Mouse (Mus musculus) lung, postnatal 4 days (tissue): Measurements from ENCODE around the gene Nop53.
A peak's percentile ranks its signal among the peaks of the same experiment; 100 is the strongest.

Experiments
- DNase-seq, 2 experiments: peaks; one replicate each; pipeline ENCODE4 v3.0.0; 2021

The Nop53 gene

DNA sequence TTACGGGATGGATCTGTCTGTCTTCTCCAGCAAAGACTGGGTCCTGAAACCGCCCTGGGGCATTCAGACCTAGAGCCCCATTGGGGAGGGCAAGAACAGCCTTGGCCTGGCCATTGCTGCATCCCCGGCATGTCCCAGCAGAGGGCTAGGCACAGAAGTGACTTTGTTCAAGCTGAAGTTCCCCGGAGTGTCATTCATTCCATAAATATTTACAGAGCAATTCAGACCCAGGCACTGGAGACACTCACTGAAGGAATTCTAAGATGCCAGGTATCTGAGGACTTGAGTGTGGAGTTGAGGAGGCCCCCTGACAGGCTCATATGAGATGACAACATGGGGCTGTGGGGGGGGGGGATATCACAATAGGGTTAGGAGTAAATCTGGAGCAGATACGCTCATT is 10.3 kb upstream of the Nop53 start:
- peak; percentile 69 to 77 for DNase-seq

DNA sequence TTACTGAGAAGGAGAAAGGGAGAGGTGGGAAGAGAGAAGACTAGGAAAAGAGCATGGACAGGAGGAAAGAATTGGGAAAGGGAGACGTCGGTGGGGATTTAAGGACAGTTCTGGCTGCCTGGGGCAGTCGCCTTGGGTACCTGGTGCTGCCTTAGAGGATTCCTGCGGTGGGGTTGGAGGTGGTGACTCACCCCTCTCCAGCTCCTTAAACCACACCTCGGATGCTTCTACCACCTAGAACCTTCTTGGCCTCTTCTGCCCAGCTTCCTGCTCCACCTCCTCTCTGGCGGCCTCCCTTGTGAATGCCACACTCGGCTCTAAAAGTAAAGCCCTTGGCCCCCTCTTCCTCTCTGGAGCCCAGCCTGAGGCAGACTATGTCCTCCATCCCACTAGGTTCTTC is 9.6 kb upstream of the Nop53 start:
- DNase-seq, result peak; percentile 68 to 85

DNA sequence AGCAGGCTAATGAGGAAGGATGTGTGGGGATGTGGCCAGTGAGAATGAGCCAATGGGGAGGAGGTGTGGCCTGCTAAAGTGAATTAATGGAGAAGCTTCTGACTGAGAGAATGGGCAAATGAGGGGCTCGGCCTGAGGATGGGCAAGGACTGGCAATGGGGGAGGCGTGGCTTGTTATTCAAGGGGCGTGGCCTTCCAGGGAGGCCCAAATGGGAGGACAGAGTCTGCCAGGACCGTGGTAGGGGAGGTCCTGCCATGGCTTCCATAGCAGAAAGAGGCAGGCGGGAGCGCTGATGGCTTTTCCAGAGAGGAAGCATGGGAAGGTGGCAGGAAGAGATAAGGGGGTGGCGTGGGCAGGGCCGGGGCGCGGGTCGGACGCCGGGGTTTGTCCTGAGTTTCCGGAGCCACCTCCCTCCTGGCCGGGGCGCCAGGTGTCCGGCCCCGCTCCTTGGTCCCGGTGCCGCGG is 9.1 kb upstream of the Nop53 start:
- DNase-seq, result peak; percentile 87 to 92

DNA sequence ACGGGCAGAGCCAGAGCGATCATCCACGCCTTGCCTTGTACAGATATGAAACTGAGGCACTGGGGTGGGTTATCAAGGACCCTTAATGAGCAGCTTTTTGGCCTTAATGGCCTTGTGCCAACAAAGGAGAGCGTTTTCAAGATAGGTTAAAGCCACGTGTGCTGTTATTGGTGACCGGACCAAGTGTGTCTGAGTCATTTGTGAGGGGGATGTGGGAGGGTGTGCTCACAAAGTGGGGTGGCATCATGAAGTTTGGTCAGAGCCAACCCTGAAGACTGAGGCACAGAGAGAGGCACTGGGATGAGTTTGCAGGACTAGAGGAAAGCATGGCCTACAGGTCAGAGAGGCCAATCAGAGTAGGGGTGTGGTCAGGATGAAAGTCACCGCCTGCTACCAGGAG is 8.6 kb upstream of the Nop53 start:
- no peak for DNase-seq

DNA sequence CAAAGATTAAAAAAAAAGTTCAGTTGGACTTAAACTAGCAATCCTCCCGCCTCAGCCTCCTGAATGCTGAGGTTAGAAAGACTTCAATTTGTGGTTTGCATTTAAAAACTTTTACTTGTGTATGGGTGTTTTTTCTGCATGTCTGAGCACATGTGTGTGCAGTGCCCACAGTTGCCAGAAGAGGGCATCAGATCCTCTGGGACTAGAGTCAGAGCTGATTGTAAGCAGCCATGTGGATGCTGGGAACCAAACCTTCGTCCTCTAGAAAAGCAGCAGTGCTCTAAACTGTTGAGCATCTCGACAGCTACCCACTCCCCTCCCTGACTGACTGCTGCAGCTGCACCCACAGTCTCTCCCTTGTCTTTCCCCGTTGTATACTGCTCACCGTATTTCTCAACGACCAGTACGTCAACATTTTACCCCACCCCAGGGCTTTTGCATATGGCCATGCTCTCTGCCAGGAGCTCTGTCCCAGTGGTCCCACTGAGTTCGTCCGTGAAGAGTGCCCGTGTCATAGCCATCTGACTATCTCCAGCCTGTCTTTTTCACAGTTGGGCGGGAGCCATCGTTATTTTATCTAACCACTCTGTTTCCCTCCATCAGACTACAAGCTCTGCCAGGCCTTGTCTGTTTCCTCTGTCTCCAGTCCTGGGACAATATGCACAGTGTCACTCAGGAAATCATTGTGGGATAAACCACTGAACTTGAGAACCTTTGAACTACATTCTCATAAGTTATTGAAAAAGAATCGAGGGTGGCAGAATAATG is 7.6 kb upstream of the Nop53 start:
- peak in 1 of 2 experiments; percentile 24 for DNase-seq

DNA sequence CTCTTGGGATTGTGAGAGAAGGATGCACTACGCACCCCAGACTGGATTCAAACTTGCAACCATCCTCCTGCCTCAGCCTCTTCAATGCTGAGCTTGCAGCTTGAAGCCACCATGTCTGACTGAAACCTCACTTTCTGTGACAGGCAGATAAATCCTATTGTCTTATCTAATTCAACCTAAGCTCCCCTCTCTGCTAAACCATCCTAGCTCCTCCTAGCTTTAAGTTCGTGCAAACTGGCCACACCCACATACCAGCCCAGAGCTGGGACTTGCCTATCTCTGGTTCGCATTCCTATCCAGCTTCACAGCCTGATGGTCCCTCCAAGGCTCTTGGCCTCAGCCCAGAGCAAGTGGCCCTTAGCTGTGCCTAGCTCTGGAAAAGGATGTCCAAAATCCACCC is 6.5 kb upstream of the Nop53 start:
- peak in 1 of 2 experiments; percentile 36 for DNase-seq

DNA sequence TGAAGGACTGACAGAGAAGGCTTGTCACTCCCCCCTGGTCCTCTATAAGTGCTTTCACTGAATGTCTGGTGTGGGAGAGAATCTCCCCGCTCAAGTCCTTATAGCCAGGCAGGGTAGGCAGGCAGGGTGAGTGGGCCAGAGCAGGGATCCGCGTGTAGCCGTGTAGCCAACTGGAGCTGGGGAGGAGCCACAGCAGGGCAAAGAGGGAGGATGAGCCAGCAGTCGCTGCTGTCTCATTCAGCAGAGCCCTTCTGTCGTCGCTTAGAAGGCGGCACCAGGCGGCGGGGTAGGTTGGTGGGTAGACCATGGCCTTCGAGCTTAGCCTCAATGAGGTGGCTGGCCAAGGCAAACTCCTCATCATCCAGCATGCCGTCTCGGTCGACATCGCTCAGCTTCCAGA is 4.1 kb upstream of the Nop53 start:
- DNase-seq, result no peak

DNA sequence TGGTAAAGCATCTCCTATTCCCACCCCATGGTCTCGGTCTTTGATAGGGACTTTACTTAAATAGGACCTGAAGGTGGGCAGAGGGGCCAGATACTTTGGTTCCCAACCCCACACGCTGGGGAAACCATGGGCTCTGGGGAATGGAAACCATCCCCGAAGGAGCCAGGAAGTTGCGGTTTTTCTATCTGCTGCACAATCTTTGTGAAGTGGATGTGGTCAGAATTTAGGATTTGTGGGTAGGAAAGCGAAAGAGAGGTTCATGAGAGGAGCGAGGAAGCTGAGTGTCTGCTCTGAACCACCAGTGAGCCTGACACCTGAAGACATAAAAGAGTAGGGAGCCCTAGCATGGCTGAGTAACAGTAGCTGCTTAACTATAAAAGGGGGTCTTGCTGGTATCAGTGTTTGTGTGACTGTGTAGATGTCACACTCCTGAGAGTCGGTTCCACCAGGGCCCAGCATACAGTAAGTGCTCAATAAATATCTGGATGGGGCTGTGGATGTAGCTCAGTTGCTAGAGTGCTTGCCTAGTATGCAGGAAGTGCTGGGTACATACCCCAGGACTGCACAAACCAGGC is 3.4 kb upstream of the Nop53 start:
- no peak for DNase-seq

DNA sequence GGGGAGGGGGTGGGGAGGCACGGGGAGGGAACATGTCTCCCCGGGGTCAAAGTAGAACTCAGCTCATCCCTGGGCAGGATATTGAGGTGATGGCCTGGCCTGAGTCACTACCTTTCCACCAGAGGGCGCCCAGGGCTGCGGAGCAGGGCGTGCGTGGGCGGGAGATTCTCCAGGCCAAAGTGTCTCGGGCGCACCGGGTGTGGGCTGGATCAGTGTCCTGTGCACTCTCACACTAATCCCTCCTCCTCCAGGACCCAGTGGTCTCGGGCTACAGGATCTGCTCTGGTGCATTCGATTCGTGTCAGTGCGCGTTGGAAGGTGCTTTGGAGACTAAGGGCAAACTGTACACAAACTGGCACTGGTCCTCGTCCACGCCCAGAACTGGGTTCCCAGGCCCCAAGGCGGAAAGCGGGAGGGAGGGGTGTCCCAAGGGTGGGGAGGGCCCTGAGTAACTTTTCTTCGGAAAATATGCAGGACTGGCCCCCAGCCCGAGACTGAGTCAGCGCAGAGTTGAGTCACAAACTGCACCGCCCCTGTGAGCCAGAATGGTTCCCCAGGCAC is 2.6 kb upstream of the Nop53 start:
- peak; percentile 89 to 91 for DNase-seq

DNA sequence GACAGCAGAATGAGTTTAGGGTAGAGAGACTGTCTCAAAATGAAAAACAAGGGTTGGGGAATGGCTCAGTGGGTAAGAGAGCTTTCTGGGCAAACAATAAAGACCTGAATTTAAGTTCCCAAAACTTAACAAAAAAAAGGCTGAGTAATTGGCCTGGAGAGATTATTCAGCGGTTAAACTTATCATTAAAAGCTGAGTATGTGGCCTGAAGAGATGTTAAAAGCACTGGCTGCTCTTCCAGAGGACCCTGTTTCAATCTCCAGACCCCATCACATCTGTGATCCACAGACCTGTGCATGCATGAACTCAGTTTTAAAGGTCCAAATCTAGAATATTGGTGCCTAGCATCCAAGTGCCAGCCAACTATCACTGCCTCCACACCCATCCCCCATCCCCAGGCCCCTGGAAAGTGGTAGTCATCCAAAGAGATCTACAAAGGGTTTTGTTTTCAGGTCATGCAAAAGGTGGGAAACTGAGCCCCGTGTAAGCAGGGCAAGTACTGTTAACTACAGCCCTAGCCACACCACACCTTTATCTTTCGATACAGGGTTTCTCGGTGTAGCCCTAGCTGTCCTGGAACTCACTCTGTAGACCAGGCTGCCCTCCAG is 1.9 kb upstream of the Nop53 start:
- no peak for DNase-seq

DNA sequence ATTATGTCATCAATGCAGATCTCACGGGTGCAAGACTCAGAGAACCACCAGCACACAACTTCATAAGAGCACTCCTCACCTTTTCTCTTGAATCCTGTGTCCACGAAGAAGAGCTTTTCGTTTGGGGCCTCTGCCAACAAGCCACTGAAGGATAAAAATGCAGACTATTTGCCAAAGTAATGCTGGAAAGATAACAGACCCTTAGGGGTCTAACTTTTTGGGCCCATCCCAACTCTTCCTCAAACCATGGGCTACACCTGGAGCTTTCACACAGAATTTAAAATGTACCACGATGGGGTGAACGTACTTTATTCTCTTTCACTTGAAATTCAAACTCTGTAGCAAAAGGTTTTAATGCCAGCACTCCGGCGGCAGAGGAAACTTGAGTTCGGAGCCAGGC is 663 bp downstream of the Nop53 start:
- DNase-seq, result no peak

DNA sequence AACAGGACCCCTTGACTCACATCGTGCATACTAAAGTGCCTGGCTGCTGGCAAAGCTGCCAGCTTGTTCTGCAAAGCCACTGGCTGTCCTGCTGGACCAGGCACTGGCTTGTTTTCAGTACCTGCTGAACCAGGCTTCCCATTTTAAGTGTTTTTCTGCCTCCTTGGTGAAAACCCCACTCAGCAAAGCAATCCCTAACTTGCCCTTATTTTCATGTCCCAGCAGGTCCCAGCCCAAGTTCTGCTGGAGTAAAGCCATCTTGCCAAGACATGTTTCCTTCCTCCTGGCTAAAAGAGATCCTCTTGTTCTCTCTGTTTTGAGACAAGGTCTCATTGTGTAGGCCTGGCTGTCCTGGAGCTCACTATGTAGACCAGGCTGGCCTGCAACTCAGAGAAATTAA is 1.6 kb downstream of the Nop53 start:
- DNase-seq, result no peak

DNA sequence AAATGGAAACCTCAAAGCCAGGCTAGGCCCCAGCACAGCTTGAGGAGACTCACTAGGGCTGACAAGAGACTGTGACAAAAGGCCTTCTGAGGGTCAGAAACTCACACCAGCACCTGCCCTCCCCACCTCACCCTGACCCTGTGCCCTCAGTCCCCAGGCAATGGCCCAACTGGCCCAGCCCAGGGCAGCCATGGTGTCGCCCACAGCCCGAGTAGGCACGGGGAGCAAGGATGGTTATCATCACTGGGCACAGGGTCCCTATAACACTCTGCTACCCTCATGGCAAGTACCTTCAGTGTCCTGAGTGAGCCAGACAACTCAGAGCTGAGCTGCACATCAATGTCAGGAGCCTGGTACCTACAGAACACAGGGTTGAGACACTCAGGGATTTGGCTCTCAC is 7.3 kb downstream of the Nop53 start:
- peak in 1 of 2 experiments; percentile 18 for DNase-seq

DNA sequence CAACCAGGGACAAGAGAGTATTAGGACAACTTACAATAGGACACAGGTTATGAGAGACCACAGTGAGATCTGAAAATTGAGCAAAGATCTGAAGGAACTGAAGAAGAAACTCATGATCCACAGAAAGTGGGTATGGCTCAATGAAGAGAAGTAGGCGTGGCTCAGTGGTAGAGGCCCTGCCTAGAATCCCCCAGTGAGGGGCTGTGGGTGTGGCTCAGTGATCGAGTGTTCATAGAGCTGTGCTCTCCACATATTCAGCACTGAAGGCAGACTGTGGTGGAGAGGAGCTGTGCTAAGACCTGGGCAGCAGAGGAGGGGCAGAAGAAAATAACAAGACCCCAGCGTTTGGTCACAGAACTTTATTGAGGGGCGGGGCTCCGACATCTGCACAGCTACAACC is 8.4 kb downstream of the Nop53 start:
- no peak for DNase-seq

DNA sequence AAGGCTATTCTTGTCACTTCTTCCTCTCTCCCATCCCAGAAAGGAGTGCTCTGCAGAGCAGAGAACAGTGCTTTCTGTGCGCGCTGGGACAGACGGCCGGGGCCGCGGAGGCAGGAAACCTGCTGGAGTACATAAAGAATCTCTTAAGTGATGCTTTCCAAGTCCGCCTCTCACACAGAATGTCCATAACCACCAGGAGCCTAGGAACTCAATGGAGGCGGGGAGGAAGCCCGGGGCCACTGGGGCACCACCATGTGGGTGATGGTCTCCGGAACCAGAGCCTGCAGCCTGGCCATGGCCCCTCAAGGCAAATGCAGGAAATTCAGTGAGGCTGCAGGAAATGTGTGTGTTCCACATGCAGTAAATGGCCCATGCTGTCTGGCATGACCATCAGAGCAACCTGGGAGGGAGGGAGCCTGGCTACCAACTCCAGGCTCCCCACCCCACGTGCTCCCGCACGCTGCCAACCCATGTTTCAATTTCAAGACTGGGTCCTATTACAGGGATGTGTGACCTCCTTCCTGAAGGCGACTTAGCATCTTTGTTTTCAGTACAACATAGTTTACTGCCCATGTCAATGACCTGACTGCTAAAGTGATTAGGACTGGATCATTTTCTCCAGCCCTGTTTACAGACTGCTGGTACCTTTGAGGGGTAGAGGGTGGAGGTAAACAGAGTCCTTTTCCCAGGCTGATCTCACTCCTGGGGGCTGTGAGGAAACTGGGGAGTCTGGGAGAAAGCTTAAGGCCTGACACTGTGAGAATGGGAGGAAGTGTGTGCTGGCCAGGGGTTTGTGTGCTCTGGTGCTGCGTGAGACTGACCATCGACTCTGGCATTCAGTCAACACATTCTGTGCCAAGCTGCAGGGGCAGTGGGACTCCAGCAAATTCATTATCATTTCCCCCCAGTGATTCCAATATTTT is 12.2 kb downstream of the Nop53 start:
- peak; percentile 46 to 75 for DNase-seq

DNA sequence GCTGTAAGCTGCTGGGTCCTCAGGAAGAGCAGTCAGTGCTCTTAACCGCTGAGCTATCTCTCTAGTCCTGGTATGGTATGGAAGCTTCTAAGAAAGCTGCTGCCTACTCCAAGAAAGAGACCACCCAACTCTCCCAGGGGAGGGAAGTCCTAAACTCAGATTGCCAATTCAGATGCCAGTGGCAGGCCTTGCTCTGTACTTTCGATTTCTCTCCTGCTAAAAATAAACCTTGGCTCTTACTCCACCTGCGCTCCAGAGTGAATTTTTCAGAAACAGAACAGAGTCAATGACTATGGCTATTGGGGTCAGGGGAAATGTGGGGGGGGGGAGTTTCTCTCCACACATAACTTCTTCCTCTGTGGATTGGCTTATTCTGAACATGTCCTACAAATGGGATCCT is 14.2 kb downstream of the Nop53 start:
- no peak for DNase-seq

DNA sequence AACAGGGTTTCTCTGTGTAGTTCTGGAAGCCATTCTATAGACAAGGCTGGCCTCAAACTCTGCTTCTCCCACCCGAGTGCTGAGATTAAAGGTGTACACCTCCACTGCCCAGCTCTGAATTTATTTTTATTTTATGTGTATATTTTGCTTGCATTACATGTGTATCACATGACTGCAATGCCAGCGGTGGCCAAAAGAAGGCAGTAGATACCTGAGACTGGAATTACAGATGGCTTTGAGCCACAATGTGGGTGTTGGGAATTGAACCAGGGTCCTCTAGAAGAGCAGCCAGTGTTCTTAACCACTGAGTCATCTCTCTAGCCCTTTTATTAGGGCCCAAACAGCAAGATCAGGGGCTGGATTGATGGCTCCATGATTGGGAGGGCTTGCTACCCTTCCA is 15.3 kb downstream of the Nop53 start:
- no peak for DNase-seq

DNA sequence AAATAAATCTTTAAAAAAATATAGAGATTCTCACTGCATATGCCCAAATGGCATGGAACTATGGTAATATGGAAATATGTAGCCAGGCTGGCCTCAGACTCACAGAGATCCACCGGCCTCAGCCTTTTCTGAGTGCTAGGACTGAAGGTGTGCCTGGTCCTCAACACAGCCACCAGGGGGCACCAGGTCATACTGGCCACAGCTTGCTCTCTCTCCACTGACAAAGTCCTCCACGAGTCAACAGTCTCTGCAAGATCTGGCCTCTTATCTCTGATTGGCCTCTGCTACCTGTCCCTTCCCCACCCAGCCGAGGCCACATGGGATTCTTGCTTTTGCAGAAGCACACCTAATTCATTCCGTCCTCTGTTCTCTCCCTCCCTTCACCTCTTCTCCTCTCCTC is 16.0 kb downstream of the Nop53 start:
- peak; percentile 68 to 79 for DNase-seq

DNA sequence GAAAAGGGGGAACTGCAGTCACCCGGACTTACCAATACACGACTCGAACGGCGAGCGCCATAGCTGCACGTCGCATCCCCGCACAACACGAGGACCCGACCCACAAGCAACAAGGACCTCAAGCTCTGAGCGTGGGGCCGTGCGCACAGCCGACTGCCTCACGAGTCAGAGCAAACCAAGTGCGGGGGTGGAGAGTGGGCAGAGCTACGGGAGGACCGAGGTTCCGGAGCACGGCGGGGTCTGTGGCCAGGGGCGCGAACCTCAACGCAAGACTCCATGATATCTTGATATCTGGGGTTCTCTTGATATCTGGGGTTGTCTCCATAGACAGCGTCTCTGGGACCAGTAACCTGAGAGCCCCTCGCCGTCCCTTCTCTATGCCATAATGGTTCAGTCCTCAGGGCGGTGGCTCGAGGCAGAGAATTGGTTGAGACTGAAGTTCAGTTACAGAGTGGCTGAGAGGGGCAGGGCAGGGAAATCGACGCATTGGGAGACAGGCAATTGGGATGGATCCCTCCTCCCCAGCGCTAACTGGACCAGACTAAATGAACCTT is 23.6 kb downstream of the Nop53 start, which contains the start of gene Selenow:
Gene Selenow, minus strand, starts transcription at position 183 of the 554 bp plus-strand sequence.
- peak; percentile 92 to 93 for DNase-seq

DNA sequence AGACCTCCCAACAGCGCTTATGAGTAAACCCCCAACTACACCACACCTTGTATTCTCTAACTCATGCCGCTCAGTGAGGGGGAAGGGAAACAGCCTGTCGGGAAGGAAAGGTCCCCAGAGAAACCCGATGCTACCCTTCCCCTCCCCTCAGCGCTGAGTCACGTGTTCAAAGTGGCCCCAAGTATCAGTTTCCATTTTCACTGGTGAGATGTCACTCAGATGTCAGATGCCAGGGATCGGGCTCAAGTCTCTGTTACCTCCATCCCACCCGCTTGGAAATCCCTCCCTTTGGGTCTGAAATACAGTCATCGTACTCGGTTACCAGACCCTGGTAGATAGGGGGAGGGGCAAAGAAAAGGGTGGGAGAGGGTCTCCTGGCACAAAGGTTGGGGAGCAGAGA is 24.1 kb downstream of the Nop53 start:
- peak in 1 of 2 experiments; percentile 43 for DNase-seq

DNA sequence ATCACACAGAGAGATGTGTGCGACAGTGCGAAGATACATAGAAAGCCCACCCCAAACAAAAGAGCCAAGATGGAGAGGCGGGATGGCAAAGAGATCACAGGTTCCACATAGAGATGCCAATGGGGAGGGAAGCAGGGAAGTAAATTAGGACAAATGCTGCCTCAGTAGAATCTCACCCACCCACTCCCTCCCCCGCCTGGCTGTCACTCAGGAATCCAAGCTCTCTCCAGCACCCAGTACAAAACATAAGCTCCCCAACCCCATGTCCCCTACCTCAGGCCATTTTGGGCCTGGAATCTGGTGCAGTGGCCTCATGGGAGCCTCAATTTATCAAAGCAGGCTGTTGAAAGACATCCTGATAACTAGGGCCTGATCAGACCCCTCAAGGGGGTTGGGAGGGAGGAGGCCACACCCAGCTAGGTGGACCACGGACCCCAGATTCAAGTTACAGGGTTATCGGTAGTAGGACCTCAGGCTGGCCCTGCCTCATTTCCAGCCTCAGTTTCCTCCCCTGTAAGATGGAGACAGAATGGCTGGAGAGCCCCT is 25.2 kb downstream of the Nop53 start:
- no peak for DNase-seq

DNA sequence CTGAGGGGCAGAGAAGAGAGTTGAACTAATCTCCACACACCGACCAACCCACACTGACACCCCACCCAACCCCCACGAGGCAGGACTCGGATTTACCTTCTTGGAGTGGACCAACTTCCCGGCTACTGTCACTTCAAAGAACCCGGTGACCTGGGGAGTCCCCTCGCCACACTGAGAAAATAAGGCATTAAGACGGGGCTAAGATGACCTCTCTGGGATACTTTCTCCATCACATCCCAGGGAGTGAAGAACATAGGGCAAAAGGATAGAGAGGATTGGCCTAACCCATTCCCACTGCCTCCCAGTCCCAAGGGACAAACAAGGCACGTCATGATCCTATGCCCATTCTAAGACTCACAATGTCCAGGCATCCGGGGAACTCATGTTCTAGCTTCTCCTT is 25.9 kb downstream of the Nop53 start:
- DNase-seq, result no peak
